Mouse (Mus musculus) spleen, adult 18-20 months (tissue): ENCODE results near the gene Vangl1.
"Not testable (repeated sequence)": the region's sequence is repeated elsewhere in the genome, so short reads cannot be mapped to it uniquely, and the experiment has no call there.

ENCODE experiments used
- DNase-seq, 2 experiments: peaks; one replicate each; pipeline ENCODE4 v3.0.0; 2022; ENCODE audit warnings: mixed read lengths in 2 of 2

Gene Vangl1

GRCm38 (mm10) chr3:102167555-102168210, 36.8 kb downstream of the Vangl1 start:
- no peak for DNase-seq

- no peak for DNase-seq
Measured at GRCm38 (mm10) chr3:102166794-102167193, 37.7 kb downstream of the Vangl1 start.

- no peak for DNase-seq
Measured at GRCm38 (mm10) chr3:102166287-102166620, 38.2 kb downstream of the Vangl1 start.

DNA sequence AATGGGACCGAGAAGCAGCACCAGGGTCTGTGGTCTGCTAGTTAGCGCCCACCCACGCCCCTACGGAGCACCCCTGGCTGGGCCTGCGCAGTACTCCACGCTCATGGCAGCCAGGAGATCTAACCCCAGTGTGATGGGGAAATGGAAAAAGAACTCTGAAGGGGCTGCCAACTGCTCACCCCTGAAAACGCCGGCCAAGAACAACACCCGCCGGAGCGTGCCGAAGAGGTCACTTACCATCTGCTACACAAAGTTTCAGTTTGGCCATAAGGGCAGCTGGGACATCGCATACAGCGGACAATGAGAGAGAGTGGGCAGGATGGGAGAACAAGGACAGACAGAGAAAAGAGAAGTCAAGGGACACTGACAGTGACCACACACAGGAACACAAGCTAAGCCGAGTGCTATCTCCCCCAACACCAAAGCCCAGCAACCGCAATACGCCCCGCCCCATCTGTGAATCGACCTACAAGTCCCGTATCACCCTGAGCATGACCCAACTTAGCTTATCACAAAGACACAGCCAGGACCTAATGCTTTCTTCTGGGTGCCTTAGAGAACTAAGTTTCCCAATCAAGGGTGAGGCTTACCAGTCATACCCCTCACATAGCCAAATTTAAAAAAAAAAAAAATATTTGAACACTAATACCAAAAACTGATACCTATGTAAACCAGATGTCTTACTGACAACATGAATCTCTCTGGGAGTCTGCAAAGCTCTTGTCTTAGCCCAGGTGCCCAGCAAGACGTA, 38.8 kb downstream of the Vangl1 start:
- DNase-seq, result no peak

DNA sequence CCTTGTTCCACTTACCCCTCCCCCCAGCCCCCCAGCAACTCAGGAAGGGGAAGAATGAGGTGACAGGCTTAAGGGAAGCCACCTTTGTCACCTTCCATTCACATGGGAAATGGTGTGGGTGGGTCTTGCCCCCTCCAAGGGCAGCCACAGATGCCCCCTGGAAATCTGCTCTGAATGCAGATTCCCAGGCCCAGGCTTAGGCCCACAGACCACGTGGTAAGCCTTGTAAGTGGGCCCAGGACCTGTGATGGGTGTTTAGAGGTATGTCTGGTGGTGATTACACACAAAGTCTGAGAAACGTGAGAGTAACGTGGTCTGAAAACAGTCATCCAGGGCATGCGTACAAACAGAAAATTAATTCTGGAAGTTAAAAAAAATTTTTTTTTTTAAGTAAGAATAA, 39.6 kb downstream of the Vangl1 start:
- DNase-seq, result no peak

DNA sequence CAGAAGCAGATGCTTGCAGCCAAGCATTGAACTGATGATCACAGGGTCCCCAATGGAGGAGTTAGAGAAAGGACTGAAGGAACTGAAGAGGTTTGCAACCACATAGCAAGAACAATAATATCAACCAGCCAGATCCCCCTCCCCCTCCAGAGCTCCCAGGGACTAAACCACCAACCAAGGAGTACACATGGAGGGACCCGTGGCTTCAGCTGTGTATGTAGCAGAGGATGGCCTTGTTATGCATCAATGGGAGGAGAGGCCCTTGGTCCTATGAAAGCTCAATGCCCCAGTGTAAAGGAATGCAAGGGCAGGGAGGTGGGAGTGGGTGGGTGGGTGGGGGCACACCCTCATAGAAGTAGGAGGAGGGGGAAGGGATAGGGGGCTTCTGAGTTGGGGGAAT, 40.6 kb downstream of the Vangl1 start:
- not testable (repeated sequence) for DNase-seq

DNA sequence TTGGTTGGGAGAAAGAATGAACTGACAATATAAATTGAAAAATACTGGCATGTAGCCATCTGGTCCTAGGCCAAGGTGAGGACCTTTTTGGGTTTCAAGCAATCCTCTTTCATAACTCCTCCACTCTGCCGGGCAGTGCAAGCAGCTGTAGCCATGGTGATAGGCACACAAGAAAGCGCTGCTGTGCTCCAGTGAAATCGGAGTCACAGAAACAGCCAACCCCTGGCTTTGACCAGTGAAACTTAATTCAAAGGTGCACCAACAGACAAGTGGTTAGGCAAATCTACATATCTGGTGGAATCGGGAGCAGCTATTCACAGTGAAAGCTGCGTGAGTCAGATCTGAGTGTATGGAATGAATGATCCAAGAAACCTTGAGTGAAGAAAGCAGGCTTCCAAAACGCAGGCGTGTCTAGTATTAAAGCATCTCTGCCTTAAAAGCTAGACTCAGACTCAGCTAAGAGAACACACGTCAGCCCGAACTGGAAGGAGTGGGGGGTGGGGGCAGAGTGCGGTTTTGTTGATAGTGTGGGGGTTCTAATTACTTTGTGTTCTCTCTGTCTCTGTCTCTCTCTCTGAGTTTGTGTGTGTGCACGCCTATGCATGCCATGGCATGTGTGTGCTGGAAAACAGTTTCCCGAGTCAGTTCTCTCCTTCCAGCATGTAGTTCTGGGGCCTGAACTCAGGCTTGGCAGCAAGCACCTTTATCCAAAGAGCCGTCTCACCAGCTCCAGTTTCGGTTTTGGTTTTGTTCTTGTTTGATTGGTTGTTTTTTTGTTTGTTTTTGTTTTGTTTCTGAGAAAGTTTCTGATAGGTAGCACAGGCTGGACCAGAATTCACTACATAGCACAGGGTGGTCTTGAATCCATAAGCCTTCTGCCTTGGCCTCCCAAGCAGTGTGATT, 44.8 kb downstream of the Vangl1 start:
- no peak for DNase-seq

DNA sequence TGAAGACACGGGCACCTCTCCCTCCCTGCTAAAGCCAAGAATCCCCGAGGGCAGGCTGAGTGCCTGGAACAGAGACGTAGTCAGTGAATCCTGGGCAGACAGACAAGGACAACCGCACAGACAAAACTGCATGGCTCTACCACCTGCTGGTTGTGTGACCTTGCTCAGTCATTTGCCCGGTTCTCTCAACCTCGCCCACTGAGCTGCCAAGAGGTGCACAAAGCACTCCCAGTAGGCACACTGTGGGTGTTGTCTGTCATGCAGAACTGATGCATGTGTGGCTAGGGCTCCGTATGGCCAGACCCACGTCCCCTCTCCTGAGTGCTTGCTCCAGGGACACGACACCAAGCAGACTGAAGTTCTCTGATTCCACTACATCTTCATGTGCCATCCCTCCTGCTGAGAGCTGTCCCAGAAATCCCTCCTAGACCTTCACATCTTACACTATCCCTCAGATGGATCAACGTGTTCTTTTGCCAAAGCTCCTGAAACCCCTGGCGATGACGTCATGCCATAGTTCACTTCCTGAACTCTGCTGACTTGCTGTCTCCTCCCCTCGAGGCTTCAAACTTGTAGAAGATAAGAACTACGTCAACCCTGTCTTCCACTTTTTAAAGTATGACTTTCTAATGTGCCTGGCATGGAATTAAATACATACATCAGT, 45.6 kb downstream of the Vangl1 start:
- no peak for DNase-seq

- DNase-seq, result no peak
Measured at GRCm38 (mm10) chr3:102157652-102158051, 46.8 kb downstream of the Vangl1 start.

DNA sequence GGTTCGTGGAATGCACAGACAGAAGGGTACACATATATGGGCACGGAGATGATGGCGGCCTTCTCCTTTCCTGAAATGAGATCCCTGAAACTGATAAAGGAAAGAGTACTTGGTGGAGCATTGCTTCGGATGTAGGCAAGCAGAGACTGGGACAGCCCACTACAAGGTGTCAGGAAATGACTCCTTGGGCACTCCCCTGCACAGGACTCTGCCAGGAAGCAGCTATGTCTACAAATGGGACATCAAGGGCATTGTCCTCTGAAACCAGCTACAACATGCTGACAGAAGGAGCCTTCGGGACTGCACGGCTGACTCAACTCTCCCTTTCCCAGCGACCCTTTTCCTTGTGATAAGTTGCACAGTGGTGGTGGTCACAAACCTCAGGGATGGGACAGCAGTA, 47.8 kb downstream of the Vangl1 start:
- no peak for DNase-seq

DNA sequence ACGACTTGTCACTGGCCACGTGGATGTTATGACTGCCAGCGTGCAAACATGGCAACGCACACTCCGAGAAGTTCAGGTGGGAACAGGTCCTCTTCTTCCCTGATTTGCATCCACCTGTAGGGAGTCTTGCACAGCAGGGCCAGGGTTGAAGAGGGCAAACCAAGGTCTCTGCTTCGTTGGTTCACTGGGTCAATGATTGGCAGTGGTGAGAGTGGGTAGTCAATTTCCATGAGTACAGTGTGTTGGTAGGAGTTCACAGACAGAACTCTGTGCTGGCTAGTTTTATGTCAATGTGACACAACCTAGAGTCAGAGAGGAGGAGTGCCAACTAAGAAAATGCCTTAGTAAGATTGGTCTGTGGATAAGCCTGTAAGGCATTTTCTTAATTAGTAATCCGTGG, 50.4 kb downstream of the Vangl1 start:
- no peak for DNase-seq

- no peak for DNase-seq
Measured at GRCm38 (mm10) chr3:102152872-102153271, 51.6 kb downstream of the Vangl1 start.

GRCm38 (mm10) chr3:102152471-102152870, 52.0 kb downstream of the Vangl1 start:
- DNase-seq, result no peak

DNA sequence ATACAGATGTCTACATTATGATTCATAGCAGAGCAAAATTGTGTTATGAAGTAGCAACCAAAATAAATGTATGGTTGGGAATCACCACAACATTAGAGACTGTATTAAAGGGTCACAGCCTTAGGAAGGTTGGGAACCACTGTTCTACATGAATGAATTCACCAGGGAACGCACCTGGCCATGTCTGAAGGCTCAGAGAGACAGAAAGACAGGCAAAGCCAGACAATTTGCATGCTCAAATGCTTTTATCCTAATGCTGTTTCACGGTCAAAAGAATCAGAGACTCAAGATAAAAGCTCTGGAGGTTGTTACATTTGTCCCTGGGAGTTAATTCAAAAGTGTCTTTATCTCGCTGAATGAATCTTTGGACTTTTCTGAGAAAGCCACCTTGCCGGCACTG, 52.6 kb downstream of the Vangl1 start:
- no peak for DNase-seq

GRCm38 (mm10) chr3:102149941-102150340, 54.6 kb downstream of the Vangl1 start:
- no peak for DNase-seq

DNA sequence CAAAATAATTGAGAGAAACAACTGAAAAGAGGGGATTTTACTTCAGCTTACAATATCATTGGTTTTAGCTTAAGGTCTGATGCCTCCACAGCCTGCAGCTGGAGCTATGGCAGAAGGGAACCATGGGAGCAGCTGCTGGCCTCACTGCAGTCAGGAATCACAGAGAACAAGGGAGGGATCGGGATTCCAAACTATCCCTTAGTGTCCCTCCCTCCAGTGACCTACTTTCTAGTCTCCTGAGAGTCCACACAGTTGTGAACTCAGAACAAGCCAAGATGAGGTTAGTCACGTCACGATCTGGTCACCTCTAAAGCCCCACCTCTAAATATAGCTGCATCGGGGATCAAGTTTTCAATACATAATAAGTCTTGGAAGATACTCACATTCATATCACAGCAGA, 57.3 kb downstream of the Vangl1 start:
- no peak for DNase-seq

DNA sequence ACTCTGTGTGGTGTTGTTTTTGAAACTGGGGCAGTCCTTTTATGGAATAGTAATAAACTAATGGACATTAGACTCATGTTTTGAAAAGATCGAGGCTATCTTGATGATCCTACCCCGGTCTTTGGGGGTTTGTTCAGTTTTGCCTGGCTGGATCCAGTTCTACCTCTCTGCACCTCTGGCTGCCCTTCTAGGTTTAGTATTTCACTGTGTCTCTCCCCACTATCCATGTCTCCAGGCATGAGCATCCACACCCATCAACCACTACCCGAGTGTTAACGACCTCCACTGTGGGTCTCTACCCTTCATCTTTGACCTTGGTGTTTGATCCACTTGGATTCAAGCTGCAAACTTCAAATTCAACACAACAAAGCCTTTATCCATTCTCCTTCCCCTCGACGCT, 58.1 kb downstream of the Vangl1 start:
- DNase-seq, result no peak

DNA sequence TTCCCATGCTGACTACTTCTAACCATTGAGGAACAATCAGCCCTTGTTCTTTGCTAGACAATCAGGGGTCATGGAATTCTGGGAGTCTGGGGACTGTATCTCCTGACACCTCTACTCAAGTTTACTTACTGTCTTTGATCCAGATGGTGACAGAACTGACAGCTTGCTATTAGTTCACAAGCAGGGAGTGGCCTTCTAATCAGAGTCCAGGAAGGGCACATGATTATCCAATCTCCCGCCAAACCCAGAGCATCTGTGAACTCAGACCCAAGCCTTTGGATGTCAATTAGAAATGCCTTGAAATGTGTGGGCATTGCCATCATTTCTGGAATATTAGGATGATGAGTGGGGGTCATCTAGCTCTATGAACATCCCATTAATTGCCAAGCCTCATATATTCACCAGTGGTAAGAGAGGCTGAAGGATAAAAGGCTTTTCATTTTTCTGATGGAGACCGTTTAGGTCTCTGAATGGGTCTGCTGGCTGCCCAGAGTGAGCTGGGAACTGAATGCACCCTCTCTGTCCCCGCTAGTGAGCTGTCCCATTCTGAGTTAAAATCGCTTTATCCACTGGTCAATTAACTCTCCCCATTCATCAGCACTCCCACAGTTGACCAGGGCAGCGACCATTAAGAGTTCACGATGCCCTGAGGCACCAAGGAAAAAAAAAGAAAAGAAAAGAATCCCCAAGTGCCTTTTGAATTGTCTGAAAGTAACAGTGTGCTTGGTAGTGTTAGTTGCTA, 58.7 kb downstream of the Vangl1 start:
- DNase-seq, result no peak

GRCm38 (mm10) chr3:102144401-102144800, 60.1 kb downstream of the Vangl1 start:
- DNase-seq, result no peak

GRCm38 (mm10) chr3:102143536-102143935, 61.0 kb downstream of the Vangl1 start:
- DNase-seq, result no peak

DNA sequence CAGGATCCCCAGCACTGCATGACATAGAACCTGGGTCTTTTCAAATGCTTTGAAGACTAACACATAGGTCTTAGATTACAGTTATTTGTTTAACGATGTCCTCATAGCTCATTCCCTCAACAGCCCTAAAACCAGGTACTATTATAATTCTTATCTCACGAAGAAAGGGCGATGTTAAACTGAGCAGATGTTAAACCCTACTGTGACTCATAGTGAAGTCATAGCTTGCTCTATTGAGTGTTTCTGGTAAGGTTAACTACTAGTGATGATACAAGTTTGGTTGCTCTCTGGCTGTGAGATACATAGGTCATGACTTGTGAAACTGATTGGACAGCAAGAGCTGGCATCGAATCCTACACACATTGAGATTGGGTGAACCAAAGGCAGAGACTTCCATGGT, 61.5 kb downstream of the Vangl1 start:
- DNase-seq, result no peak

- no peak for DNase-seq
Measured at GRCm38 (mm10) chr3:102141893-102142292, 62.6 kb downstream of the Vangl1 start.
